Mouse (Mus musculus) cerebellum, adult (tissue): ENCODE data around the gene Cdhr1.
"Not testable (repeated sequence)": the region's sequence is repeated elsewhere in the genome, so short reads cannot be mapped to it uniquely, and the experiment has no call there.

Experiments
- ATAC-seq: cut with Nextera tagmentation; 2 replicates; pipeline ENCODE4 v1.9.2; 2017; ENCODE audit warnings: mild to moderate bottlenecking, moderate library complexity, mixed read lengths; ENCODE audit not compliant: insufficient number of reproducible peaks, low FRiP score, low TSS enrichment

The Cdhr1 gene

GRCm38 (mm10) chr14:37097956-37098530 is at the start of gene Cdhr1:
Gene Cdhr1, minus strand, starts transcription at chr14:37098347.
- peak; percentile 28; the same call in 1 of the 2 replicates for ATAC-seq

GRCm38 (mm10) chr14:37139051-37139710 is 41.0 kb upstream of the Cdhr1 start:
- ATAC-seq: no peak

GRCm38 (mm10) chr14:37137596-37137995 is 39.4 kb upstream of the Cdhr1 start:
- not testable (repeated sequence) for ATAC-seq

GRCm38 (mm10) chr14:37136110-37136509 is 38.0 kb upstream of the Cdhr1 start:
- no peak for ATAC-seq

- ATAC-seq: 0 out of 2 replicates have a peak, but pooled peaks have one; percentile 16
Observed at GRCm38 (mm10) chr14:37135671-37136070, 37.5 kb upstream of the Cdhr1 start.

GRCm38 (mm10) chr14:37135127-37135593 is 37.0 kb upstream of the Cdhr1 start, which contains the start of gene Ghitm:
Gene Ghitm, minus strand, starts transcription at chr14:37135272.
- ATAC-seq: peak; percentile 99

- peak; percentile 12 for ATAC-seq
Observed at GRCm38 (mm10) chr14:37134304-37135126, 36.4 kb upstream of the Cdhr1 start.

- ATAC-seq: no peak
Observed at GRCm38 (mm10) chr14:37127652-37128051, 29.5 kb upstream of the Cdhr1 start.

- ATAC-seq: no peak
Observed at GRCm38 (mm10) chr14:37119233-37119632, 21.1 kb upstream of the Cdhr1 start.

GRCm38 (mm10) chr14:37113922-37114321 is 15.8 kb upstream of the Cdhr1 start, which contains the start of gene 2610528A11Rik:
Gene 2610528A11Rik, minus strand, starts transcription at chr14:37114022.
- no peak for ATAC-seq

GRCm38 (mm10) chr14:37112931-37113330 is 14.8 kb upstream of the Cdhr1 start:
- ATAC-seq: no peak

- no peak for ATAC-seq
Observed at GRCm38 (mm10) chr14:37111371-37111770, 13.2 kb upstream of the Cdhr1 start.

- ATAC-seq: no peak
Observed at GRCm38 (mm10) chr14:37110456-37110855, 12.3 kb upstream of the Cdhr1 start.

- no peak for ATAC-seq
Observed at GRCm38 (mm10) chr14:37109975-37110374, 11.8 kb upstream of the Cdhr1 start.

- no peak for ATAC-seq
Observed at GRCm38 (mm10) chr14:37109460-37109859, 11.3 kb upstream of the Cdhr1 start.

- ATAC-seq: no peak
Observed at GRCm38 (mm10) chr14:37105846-37106245, 7.7 kb upstream of the Cdhr1 start.

GRCm38 (mm10) chr14:37104747-37105146 is 6.6 kb upstream of the Cdhr1 start:
- no peak for ATAC-seq

- no peak for ATAC-seq
Observed at GRCm38 (mm10) chr14:37102484-37102883, 4.3 kb upstream of the Cdhr1 start.

- no peak for ATAC-seq
Observed at GRCm38 (mm10) chr14:37101531-37101930, 3.4 kb upstream of the Cdhr1 start.

GRCm38 (mm10) chr14:37095556-37095955 is 2.6 kb downstream of the Cdhr1 start:
- no peak for ATAC-seq

GRCm38 (mm10) chr14:37094436-37094835 is 3.7 kb downstream of the Cdhr1 start:
- no peak for ATAC-seq
